Mouse (Mus musculus) ZHBTc4 (cell line): ENCODE measurements around the gene Itga10.
A peak's percentile ranks its signal among the peaks of the same experiment; 100 is the strongest.
"Not testable (repeated sequence)": the region's sequence is repeated elsewhere in the genome, so short reads cannot be mapped to it uniquely, and the experiment has no call there.

Experiments used
- DNase-seq: peaks from one replicate; pipeline ENCODE4 v3.0.0-alpha.2; 2011; ENCODE audit warnings: low read depth, low spot score

The Itga10 gene

GRCm38 (mm10) chr3:96634928-96635879, 10.2 kb upstream of the Itga10 start, which contains the start of the genes Pex11b and Gm42957:
TSS of gene Pex11b (plus strand) at chr3:96635376.
TSS of gene Gm42957 (plus strand) at chr3:96635474.
- DNase-seq, result peak; percentile 97

- DNase-seq, result no peak
Observed at GRCm38 (mm10) chr3:96635906-96636305, 9.5 kb upstream of the Itga10 start.

GRCm38 (mm10) chr3:96636448-96636847, 8.9 kb upstream of the Itga10 start:
- DNase-seq, result no peak

- peak; percentile 83 for DNase-seq
Observed at GRCm38 (mm10) chr3:96639219-96639618, 6.2 kb upstream of the Itga10 start.

GRCm38 (mm10) chr3:96647365-96647764, 2.0 kb downstream of the Itga10 start:
- DNase-seq, result no peak

- no peak for DNase-seq
Observed at GRCm38 (mm10) chr3:96660901-96661300, 15.5 kb downstream of the Itga10 start.

- DNase-seq, result no peak
Observed at GRCm38 (mm10) chr3:96662731-96663316, 17.4 kb downstream of the Itga10 start.

GRCm38 (mm10) chr3:96663432-96664239, 18.3 kb downstream of the Itga10 start:
- DNase-seq, result peak; percentile 98

- not testable (repeated sequence) for DNase-seq
Observed at GRCm38 (mm10) chr3:96665732-96666363, 20.5 kb downstream of the Itga10 start.

- DNase-seq, result no peak
Observed at GRCm38 (mm10) chr3:96666916-96667315, 21.5 kb downstream of the Itga10 start.

- DNase-seq, result peak; percentile 83
Observed at GRCm38 (mm10) chr3:96667316-96667715, 21.9 kb downstream of the Itga10 start.

- DNase-seq, result no peak
Observed at GRCm38 (mm10) chr3:96668424-96669067, 23.2 kb downstream of the Itga10 start.

GRCm38 (mm10) chr3:96669727-96670468, 24.5 kb downstream of the Itga10 start, which contains the start of gene Ankrd35:
TSS of gene Ankrd35 (plus strand) at chr3:96670131.
- peak; percentile 98 for DNase-seq

- DNase-seq, result no peak
Observed at GRCm38 (mm10) chr3:96671519-96671918, 26.1 kb downstream of the Itga10 start.

- no peak for DNase-seq
Observed at GRCm38 (mm10) chr3:96673514-96673913, 28.1 kb downstream of the Itga10 start.

- DNase-seq, result peak; percentile 52
Observed at GRCm38 (mm10) chr3:96674442-96674841, 29.1 kb downstream of the Itga10 start.

- DNase-seq, result no peak
Observed at GRCm38 (mm10) chr3:96675171-96675570, 29.8 kb downstream of the Itga10 start.

- peak; percentile 96 for DNase-seq
Observed at GRCm38 (mm10) chr3:96675690-96676089, 30.3 kb downstream of the Itga10 start.

GRCm38 (mm10) chr3:96678456-96678855, 33.1 kb downstream of the Itga10 start:
- DNase-seq, result peak; percentile 32

- peak; percentile 66 for DNase-seq
Observed at GRCm38 (mm10) chr3:96679159-96679674, 33.8 kb downstream of the Itga10 start.
